Mouse (Mus musculus) myocyte (in vitro differentiated cells): Measurements from ENCODE around the gene Zfp266. TPM values are rescaled to one million over a fixed set of nuclear protein-coding genes. Genes with fewer than 3 reads are reported as not detected.
A peak's percentile ranks its signal among the peaks of the same experiment; 100 is the strongest.

Source experiments
- H3K27me3 ChIP-seq: one replicate; pipeline ENCODE4 v1.6.1; 2011; ENCODE audit not compliant: control insufficient read depth, insufficient read depth, insufficient read length
- H3K36me3 ChIP-seq: one replicate; pipeline ENCODE4 v1.6.1; 2011; ENCODE audit not compliant: control insufficient read depth, insufficient read depth
- H3K4me2 ChIP-seq: one replicate; pipeline ENCODE4 v1.6.1; 2011; ENCODE audit warnings: low read depth, control low read depth
- H3K4me3 ChIP-seq: one replicate; pipeline ENCODE4 v1.5.1; 2011; ENCODE audit warnings: mild to moderate bottlenecking, control low read depth, moderate library complexity
- H3K79me2 ChIP-seq: one replicate; pipeline ENCODE4 v1.6.1; 2011; ENCODE audit not compliant: control insufficient read depth, insufficient read depth
- H3ac ChIP-seq: one replicate; pipeline ENCODE4 v1.6.1; 2011; ENCODE audit not compliant: control insufficient read depth, insufficient read length
- CEBPB ChIP-seq: IDR thresholded peaks from 2 replicates; pipeline ENCODE4 v1.6.1; 2011; ENCODE audit warnings: mild to moderate bottlenecking, moderate library complexity; ENCODE audit not compliant: poor library complexity, insufficient read depth, severe bottlenecking
- E2F4 ChIP-seq: IDR thresholded peaks from one replicate; pipeline ENCODE4 v1.6.1; 2011; ENCODE audit warnings: mild to moderate bottlenecking, control low read depth, moderate library complexity; ENCODE audit not compliant: insufficient read depth
- MAX ChIP-seq: IDR thresholded peaks from one replicate; pipeline ENCODE4 v1.6.1; 2011; ENCODE audit warnings: low read depth, mild to moderate bottlenecking, control low read depth
- MYOD1 ChIP-seq, 3 experiments: IDR thresholded peaks; one replicate each; pipeline ENCODE4 v1.6.1; 2011; ENCODE audit warnings: control low read depth in 2 of 3, low read depth in 2 of 3, mild to moderate bottlenecking in 2 of 3, moderate library complexity in 1 of 3; ENCODE audit not compliant: insufficient read length in 2 of 3, control insufficient read depth in 1 of 3
- MYOG ChIP-seq, 3 experiments: IDR thresholded peaks; one replicate each; pipeline ENCODE4 v1.6.1; 2011; ENCODE audit warnings: control low read depth in 2 of 3, low read depth in 2 of 3, mild to moderate bottlenecking in 2 of 3; ENCODE audit not compliant: insufficient read length in 2 of 3, control insufficient read depth in 1 of 3, insufficient read depth in 1 of 3
- POLR2A ChIP-seq: IDR thresholded peaks from one replicate; pipeline ENCODE4 v1.6.1; 2011; ENCODE audit warnings: low read depth, mild to moderate bottlenecking, control low read depth, moderate library complexity; ENCODE audit not compliant: insufficient read length
- POLR2AphosphoS2 ChIP-seq: IDR thresholded peaks from one replicate; pipeline ENCODE4 v1.6.1; 2011; ENCODE audit warnings: low read depth, control low read depth; ENCODE audit not compliant: insufficient read length
- REST ChIP-seq: IDR thresholded peaks from one replicate; pipeline ENCODE4 v1.6.1; 2011; ENCODE audit warnings: mild to moderate bottlenecking, control low read depth, moderate library complexity; ENCODE audit not compliant: insufficient read depth, insufficient read length
- SRF ChIP-seq: IDR thresholded peaks from one replicate; pipeline ENCODE4 v1.6.1; 2011; ENCODE audit warnings: low read depth; ENCODE audit not compliant: control insufficient read depth, insufficient read length
- TCF12 ChIP-seq: IDR thresholded peaks from one replicate; pipeline ENCODE4 v1.6.1; 2011; ENCODE audit warnings: mild to moderate bottlenecking, control low read depth; ENCODE audit not compliant: poor library complexity, insufficient read depth, severe bottlenecking
- TCF3 ChIP-seq: IDR thresholded peaks from one replicate; pipeline ENCODE4 v1.6.1; 2011; ENCODE audit warnings: low read depth, control low read depth; ENCODE audit not compliant: insufficient read length
- USF1 ChIP-seq: IDR thresholded peaks from one replicate; pipeline ENCODE4 v1.6.1; 2011; ENCODE audit warnings: low read depth, mild to moderate bottlenecking, control low read depth, moderate library complexity
- polyA plus RNA-seq: library from polyadenylated mRNA; unstranded; fragments of >200 nt; fragmentation: generic; extraction: Trizol; gene quantifications from one replicate; pipeline ENCODE4 v1.2.1, GENCODE M21; 2012; ENCODE audit warnings: missing spikeins

Zfp266 gene
- polyA plus RNA-seq, 1 experiment = 5.8 TPM

- Histone ChIP-seq H3K4me3 (no peak overlapping the region), H3K79me2 (no peaks in the 10 kb centered on the region), H3K27me3 (peaks cover 11% of the 10 kb centered on the region), H3K4me2 (peak overlapping the region; percentile 79), H3ac (no peak overlapping the region), H3K36me3 (no peaks in the 10 kb centered on the region)
- TF ChIP-seq TCF12 (peak; percentile 48), MYOG (IDR thresholded peaks at IDR 0.05; ENCODE audit: control insufficient read depth in 1 of 3, insufficient read depth in 1 of 3, insufficient read length in 2 of 3, low read depth in 2 of 3) (peak in 2 of 3 experiments; percentile 60 to 69), MYOD1 (IDR thresholded peaks at IDR 0.05; ENCODE audit: control insufficient read depth in 1 of 3, insufficient read length in 2 of 3, low read depth in 2 of 3) (peak; percentile 76 to 90 (median 89)), POLR2AphosphoS2 (no peak), POLR2A (peak; percentile 37)
Measured at GRCm38 (mm10) chr9:20534326-20534926, 13.2 kb upstream of the Zfp266 start.

- TF ChIP-seq TCF12 = no peak
- no peak for TF ChIP-seq CEBPB
- no peak for TF ChIP-seq USF1
- TF ChIP-seq REST = no peak
- no peak for TF ChIP-seq MYOG (IDR thresholded peaks at IDR 0.05; ENCODE audit: control insufficient read depth in 1 of 3, insufficient read depth in 1 of 3, insufficient read length in 2 of 3, low read depth in 2 of 3)
- TF ChIP-seq E2F4 = no peak
- no peak for TF ChIP-seq TCF3
- no peak for TF ChIP-seq POLR2A
- Histone ChIP-seq H3K79me2 (peaks cover 53% of the 10 kb centered on the region), H3ac (peak overlapping the region; percentile 91), H3K36me3 (peaks cover 4% of the 10 kb centered on the region), H3K4me3 (peak overlapping the region; percentile 83), H3K4me2 (peak overlapping the region; percentile 86), H3K27me3 (no peaks in the 10 kb centered on the region)
Measured at GRCm38 (mm10) chr9:20520531-20521210, 546 bp downstream of the Zfp266 start.

- TF ChIP-seq MYOD1 (IDR thresholded peaks at IDR 0.05; ENCODE audit: control insufficient read depth in 1 of 3, insufficient read length in 2 of 3, low read depth in 2 of 3) (peak in 1 of 3 experiments; percentile 23), REST (no peak)
- Histone ChIP-seq H3ac (no peak overlapping the region), H3K36me3 (peaks cover 6% of the 10 kb centered on the region), H3K4me3 (peak overlapping the region; percentile 83), H3K27me3 (no peaks in the 10 kb centered on the region), H3K79me2 (peaks cover 60% of the 10 kb centered on the region), H3K4me2 (peak overlapping the region; percentile 86)
Measured at GRCm38 (mm10) chr9:20519949-20520348, 1.3 kb downstream of the Zfp266 start.

- Histone ChIP-seq H3K36me3 (peaks cover 12% of the 10 kb centered on the region), H3ac (no peak overlapping the region), H3K27me3 (no peaks in the 10 kb centered on the region), H3K4me3 (no peak overlapping the region), H3K79me2 (peaks cover 73% of the 10 kb centered on the region), H3K4me2 (peak overlapping the region; percentile 86)
- TF ChIP-seq CEBPB (no peak), POLR2AphosphoS2 (no peak), TCF3 (no peak), MYOD1 (IDR thresholded peaks at IDR 0.05; ENCODE audit: control insufficient read depth in 1 of 3, insufficient read length in 2 of 3, low read depth in 2 of 3) (no peak), POLR2A (no peak), REST (no peak), TCF12 (no peak), MYOG (IDR thresholded peaks at IDR 0.05; ENCODE audit: control insufficient read depth in 1 of 3, insufficient read depth in 1 of 3, insufficient read length in 2 of 3, low read depth in 2 of 3) (no peak), SRF (no peak), USF1 (no peak)
Measured at GRCm38 (mm10) chr9:20518708-20519107, 2.5 kb downstream of the Zfp266 start.

- Histone ChIP-seq H3K36me3 (peaks cover 12% of the 10 kb centered on the region), H3K27me3 (no peaks in the 10 kb centered on the region), H3K4me3 (no peak overlapping the region), H3ac (no peak overlapping the region), H3K79me2 (peaks cover 82% of the 10 kb centered on the region), H3K4me2 (no peak overlapping the region)
- TF ChIP-seq POLR2AphosphoS2 (no peak), POLR2A (no peak), MAX (no peak), TCF12 (no peak), CEBPB (no peak), REST (no peak)
Measured at GRCm38 (mm10) chr9:20517727-20518126, 3.5 kb downstream of the Zfp266 start.
